Mouse (Mus musculus) cortical plate, adult 2 months (tissue): ENCODE data around the gene Olfr873. TPM values are rescaled to one million over a fixed set of nuclear protein-coding genes. Genes with fewer than 3 reads are reported as not detected.
"Not testable (repeated sequence)": the region's sequence is repeated elsewhere in the genome, so short reads cannot be mapped to it uniquely, and the experiment has no call there.

Source experiments
- H3K27ac ChIP-seq: fragments of 200-500 bp; 2 replicates; pipeline ENCODE4 v1.5.1; 2012; ENCODE audit warnings: low read length, control low read depth, inconsistent platforms; ENCODE audit not compliant: insufficient read depth
- H3K4me1 ChIP-seq: fragments of 200-500 bp; 2 replicates; pipeline ENCODE4 v1.6.1; 2011; ENCODE audit warnings: low read length; ENCODE audit not compliant: control insufficient read depth, insufficient read depth
- H3K4me3 ChIP-seq: fragments of 200-500 bp; 2 replicates; pipeline ENCODE4 v1.5.1; 2011; ENCODE audit warnings: mild to moderate bottlenecking, low read length, control low read depth; ENCODE audit not compliant: insufficient read depth
- CTCF ChIP-seq: fragments of 200-500 bp; IDR thresholded peaks from 2 replicates; pipeline ENCODE4 v1.5.1; 2011; ENCODE audit warnings: mild to moderate bottlenecking, control low read depth, low read length; ENCODE audit not compliant: insufficient read depth; ENCODE audit errors: extremely low read depth
- POLR2A ChIP-seq: fragments of 200-500 bp; IDR thresholded peaks from 2 replicates; pipeline ENCODE4 v1.6.1; 2011; ENCODE audit warnings: mild to moderate bottlenecking, low read length, control low read depth; ENCODE audit not compliant: insufficient read depth; ENCODE audit errors: extremely low read depth
- polyA plus RNA-seq: library from polyadenylated mRNA; depleted of rRNA; stranded (reverse); fragments of >200 nt; gene quantifications from 2 replicates; pipeline ENCODE4 v1.2.3, GENCODE M21; 2012; rRNA removed

Olfr873 gene
- polyA plus RNA-seq: not detected in 2 replicates

GRCm38 (mm10) chr9:20298232-20298631, at the start of gene Olfr873:
Gene Olfr873 (plus strand): TSS chr9:20298532.
- H3K27ac ChIP-seq: no peak within 1 kb of the TSS
- no peak within 1 kb of the TSS for H3K4me3 ChIP-seq
- no peak for TF ChIP-seq POLR2A
- no peaks in the 10 kb centered on the region for H3K4me1 ChIP-seq

- Histone ChIP-seq H3K4me3 (no peak within 1 kb of the TSS), H3K27ac (no peak within 1 kb of the TSS), H3K4me1 (no peaks in the 10 kb centered on the region)
- TF ChIP-seq CTCF (no peak), POLR2A (no peak)
Measured at GRCm38 (mm10) chr9:20282051-20282450, 16.3 kb upstream of the Olfr873 start, which contains the start of gene Olfr39. Gene Olfr39 (plus strand): TSS chr9:20282351.

- not testable (repeated sequence) for H3K27ac ChIP-seq, H3K4me1 ChIP-seq, H3K4me3 ChIP-seq
Measured at GRCm38 (mm10) chr9:20295562-20295961, 2.8 kb upstream of the Olfr873 start.

GRCm38 (mm10) chr9:20335994-20336393, 37.7 kb downstream of the Olfr873 start, which contains the start of gene Olfr18:
Gene Olfr18 (minus strand): TSS chr9:20336094.
- no peak within 1 kb of the TSS for H3K4me3 ChIP-seq
- no peak within 1 kb of the TSS for H3K27ac ChIP-seq
- TF ChIP-seq CTCF (no peak), POLR2A (no peak)
- H3K4me1 ChIP-seq: no peaks in the 10 kb centered on the region

- TF ChIP-seq POLR2A (no peak), CTCF (no peak)
- Histone ChIP-seq H3K27ac (no peak overlapping the region), H3K4me3 (no peak overlapping the region), H3K4me1 (no peaks in the 10 kb centered on the region)
Measured at GRCm38 (mm10) chr9:20348501-20348900, 50.2 kb downstream of the Olfr873 start.

Other genes starting within 250 kb of the Olfr873 start
- not detected in 2 replicates for gene Olfr867, start 241.0 kb upstream of the Olfr873 start, polyA plus RNA-seq
- not detected in 2 replicates for gene Olfr868, start 199.9 kb upstream of the Olfr873 start, polyA plus RNA-seq
- not detected in 2 replicates for gene Olfr869, start 169.5 kb upstream of the Olfr873 start, polyA plus RNA-seq
- gene Olfr870, start 124.5 kb upstream of the Olfr873 start, polyA plus RNA-seq: not detected in 2 replicates
- not detected in 2 replicates for gene Olfr871, start 86.3 kb upstream of the Olfr873 start, polyA plus RNA-seq
- gene Olfr872, start 61.4 kb upstream of the Olfr873 start, polyA plus RNA-seq: not detected in 2 replicates
- gene Olfr39, start 16.2 kb upstream of the Olfr873 start, polyA plus RNA-seq: not detected in 2 replicates
- 0.15 and 0.17 TPM in 2 replicates for gene Olfr18, start 37.6 kb downstream of the Olfr873 start, polyA plus RNA-seq
- gene Zfp560, start 86.6 kb downstream of the Olfr873 start, polyA plus RNA-seq: 20.9 and 23.6 TPM in 2 replicates
- gene Zfp26, start 161.6 kb downstream of the Olfr873 start, polyA plus RNA-seq: 8.6 and 9.6 TPM in 2 replicates
- gene Zfp426, start 194.2 kb downstream of the Olfr873 start, polyA plus RNA-seq: 17.0 and 19.2 TPM in 2 replicates
- 19.1 and 19.5 TPM in 2 replicates for gene Zfp266, start 222.9 kb downstream of the Olfr873 start, polyA plus RNA-seq